Mouse (Mus musculus) hindbrain, embryonic 11.5 days (tissue): ENCODE results near the gene Inhbc. TPM values are rescaled to one million over a fixed set of nuclear protein-coding genes. Genes with fewer than 3 reads are reported as not detected.
A peak's percentile ranks its signal among the peaks of the same experiment; 100 is the strongest.

Experiments used
- ATAC-seq: fragments of 200-750 bp; cut with Nextera tagmentation; 2 replicates; pipeline ENCODE4 v1.8.0; 2017; ENCODE audit warnings: mild to moderate bottlenecking, moderate TSS enrichment, moderate library complexity; ENCODE audit not compliant: low FRiP score
- DNase-seq: peaks from one replicate; pipeline ENCODE4 v3.0.0-alpha.2; 2015; ENCODE audit warnings: low spot score
- H3K27ac ChIP-seq: fragments of 300-500 bp; sonication (generic); 2 replicates; pipeline ENCODE4 v1.5.1; 2014; ENCODE audit warnings: mild to moderate bottlenecking, low read depth, low read length
- H3K27me3 ChIP-seq: fragments of 300-500 bp; sonication (generic); 2 replicates; pipeline ENCODE4 v1.6.1; 2014; ENCODE audit warnings: mild to moderate bottlenecking, low read length, moderate library complexity, mixed read lengths; ENCODE audit not compliant: control insufficient read depth, insufficient read depth
- H3K36me3 ChIP-seq: fragments of 300-500 bp; sonication (generic); 2 replicates; pipeline ENCODE4 v1.6.1; 2014; ENCODE audit warnings: mild to moderate bottlenecking, low read length, moderate library complexity, mixed read lengths; ENCODE audit not compliant: control insufficient read depth, insufficient read depth
- H3K4me1 ChIP-seq: fragments of 300-500 bp; sonication (generic); replicated peaks from 2 replicates; pipeline ENCODE4 v1.6.1; 2014; ENCODE audit warnings: low read length, mixed read lengths; ENCODE audit not compliant: control insufficient read depth, insufficient read depth
- H3K4me2 ChIP-seq: fragments of 300-500 bp; sonication (generic); replicated peaks from 2 replicates; pipeline ENCODE4 v1.6.1; 2014; ENCODE audit warnings: mild to moderate bottlenecking, low read depth, low read length
- H3K4me3 ChIP-seq: fragments of 300-500 bp; sonication (generic); 2 replicates; pipeline ENCODE4 v1.5.1; 2014; ENCODE audit warnings: low read depth, low read length
- H3K9ac ChIP-seq: fragments of 300-500 bp; sonication (generic); 2 replicates; pipeline ENCODE4 v1.6.1; 2014; ENCODE audit warnings: low read depth, low read length
- H3K9me3 ChIP-seq: fragments of 300-500 bp; sonication (generic); 2 replicates; pipeline ENCODE4 v1.6.1; 2016; ENCODE audit warnings: low read length; ENCODE audit not compliant: control insufficient read depth
- WGBS: fragments of 180-500 bp; shearing (Covaris S2); extraction: QIAGEN DNeasy Blood & Tissue Kit; methylation state at CpG from one replicate; pipeline ENCODE4 v1.1.7; 2014; 5-methylcytosine and 5-hydroxymethylcytosine counted together
- polyA plus RNA-seq: library from polyadenylated mRNA; unstranded; fragments of >200 nt; fragmentation: Nextera tagmentation; extraction: Ambion mirVana; gene quantifications from 2 replicates; pipeline ENCODE4 v1.2.1, GENCODE M21; 2014

Inhbc gene
- not detected in 2 replicates for polyA plus RNA-seq

- 76% methylated on average over 22 of the region's 22 CpGs for WGBS
- no peak within 1 kb of the TSS for H3K4me3 ChIP-seq
- no peak within 1 kb of the TSS for H3K9ac ChIP-seq
- no peaks in the 10 kb centered on the region for H3K9me3 ChIP-seq
- DNase-seq (no peak), ATAC-seq (no peak)
- no peaks in the 10 kb centered on the region for H3K27me3 ChIP-seq
- no peak within 1 kb of the TSS for H3K4me2 ChIP-seq
- H3K36me3 ChIP-seq: no peaks in the 10 kb centered on the region
- no peak within 1 kb of the TSS for H3K27ac ChIP-seq
- no peaks in the 10 kb centered on the region for H3K4me1 ChIP-seq
These were observed at the start of gene Inhbc for GRCm38 (mm10) chr10:127369834-127370820. Gene Inhbc (minus strand): TSS chr10:127370431.

- Histone ChIP-seq H3K4me2 (no peak overlapping the region), H3K27me3 (no peaks in the 10 kb centered on the region), H3K9me3 (no peaks in the 10 kb centered on the region), H3K36me3 (no peaks in the 10 kb centered on the region), H3K27ac (no peak overlapping the region), H3K9ac (no peak overlapping the region), H3K4me1 (no peaks in the 10 kb centered on the region), H3K4me3 (no peak overlapping the region)
- 61% methylated on average over 3 of the region's 3 CpGs for WGBS
- DNase-seq: no peak
- ATAC-seq: no peak
These were observed 43.9 kb upstream of the Inhbc start for GRCm38 (mm10) chr10:127414141-127414540.

- Histone ChIP-seq H3K27ac (no peak overlapping the region), H3K9ac (no peak overlapping the region), H3K4me3 (no peak overlapping the region), H3K36me3 (no peaks in the 10 kb centered on the region), H3K4me2 (no peak overlapping the region), H3K4me1 (no peaks in the 10 kb centered on the region), H3K9me3 (no peaks in the 10 kb centered on the region), H3K27me3 (no peaks in the 10 kb centered on the region)
- WGBS: 78% methylated on average over 1 of the region's 1 CpGs
- DNase-seq: no peak
- ATAC-seq: no peak
These were observed 43.4 kb upstream of the Inhbc start for GRCm38 (mm10) chr10:127413585-127413984.

GRCm38 (mm10) chr10:127412776-127413175 is 42.5 kb upstream of the Inhbc start:
- Histone ChIP-seq H3K4me1 (no peaks in the 10 kb centered on the region), H3K27me3 (no peaks in the 10 kb centered on the region), H3K9me3 (no peaks in the 10 kb centered on the region), H3K9ac (no peak overlapping the region), H3K4me2 (no peak overlapping the region), H3K27ac (no peak overlapping the region), H3K4me3 (no peak overlapping the region), H3K36me3 (no peaks in the 10 kb centered on the region)
- DNase-seq (no peak), ATAC-seq (no peak)
- WGBS: 76% methylated on average over 2 of the region's 2 CpGs

GRCm38 (mm10) chr10:127412101-127412500 is 41.9 kb upstream of the Inhbc start:
- H3K9me3 ChIP-seq: no peaks in the 10 kb centered on the region
- 22% methylated on average over 5 of the region's 5 CpGs for WGBS
- ATAC-seq: no peak

GRCm38 (mm10) chr10:127407391-127407790 is 37.2 kb upstream of the Inhbc start:
- H3K27me3 ChIP-seq: no peaks in the 10 kb centered on the region
- no peak overlapping the region for H3K4me2 ChIP-seq
- ATAC-seq (no peak), DNase-seq (no peak)
- H3K27ac ChIP-seq: no peak overlapping the region
- no peak overlapping the region for H3K4me3 ChIP-seq
- H3K9me3 ChIP-seq: no peaks in the 10 kb centered on the region
- H3K9ac ChIP-seq: no peak overlapping the region
- WGBS: 61% methylated on average over 4 of the region's 4 CpGs
- no peaks in the 10 kb centered on the region for H3K36me3 ChIP-seq
- no peaks in the 10 kb centered on the region for H3K4me1 ChIP-seq

More at GRCm38 (mm10) chr10:127412101-127412500, 41.9 kb upstream of the Inhbc start:
- H3K27ac ChIP-seq: no peak overlapping the region
- no peaks in the 10 kb centered on the region for H3K36me3 ChIP-seq
- H3K4me3 ChIP-seq: no peak overlapping the region
- no peak overlapping the region for H3K4me2 ChIP-seq
- no peak overlapping the region for H3K9ac ChIP-seq
- no peaks in the 10 kb centered on the region for H3K27me3 ChIP-seq
- DNase-seq: no peak
- H3K4me1 ChIP-seq: no peaks in the 10 kb centered on the region

- Histone ChIP-seq H3K27me3 (no peaks in the 10 kb centered on the region), H3K4me2 (no peak overlapping the region), H3K4me1 (no peaks in the 10 kb centered on the region), H3K4me3 (no peak overlapping the region), H3K9me3 (no peaks in the 10 kb centered on the region), H3K9ac (no peak overlapping the region), H3K27ac (no peak overlapping the region), H3K36me3 (no peaks in the 10 kb centered on the region)
- WGBS: 94% methylated on average over 3 of the region's 3 CpGs
- ATAC-seq: no peak
- DNase-seq: no peak
These were observed 34.5 kb upstream of the Inhbc start for GRCm38 (mm10) chr10:127404701-127405100.

- 86% methylated on average over 6 of the region's 6 CpGs for WGBS
- Histone ChIP-seq H3K4me3 (no peak overlapping the region), H3K9me3 (no peaks in the 10 kb centered on the region), H3K27me3 (no peaks in the 10 kb centered on the region), H3K4me1 (no peaks in the 10 kb centered on the region), H3K4me2 (no peak overlapping the region), H3K36me3 (no peaks in the 10 kb centered on the region), H3K9ac (no peak overlapping the region), H3K27ac (no peak overlapping the region)
- ATAC-seq (no peak), DNase-seq (no peak)
These were observed 21.5 kb upstream of the Inhbc start for GRCm38 (mm10) chr10:127391774-127392173.

- WGBS: 61% methylated on average over 2 of the region's 2 CpGs
- Histone ChIP-seq H3K9me3 (no peaks in the 10 kb centered on the region), H3K4me2 (peak overlapping the region; percentile 71), H3K9ac (peak overlapping the region; percentile 79; the same call in 1 of the 2 replicates), H3K27me3 (no peaks in the 10 kb centered on the region), H3K27ac (no peak overlapping the region), H3K4me3 (peak overlapping the region; percentile 59), H3K4me1 (no peaks in the 10 kb centered on the region; the same call in 1 of the 2 replicates), H3K36me3 (no peaks in the 10 kb centered on the region)
- DNase-seq (no peak), ATAC-seq (no peak)
These were observed 11.5 kb upstream of the Inhbc start for GRCm38 (mm10) chr10:127381743-127382134.
